ENCODE assay signal across 9 mouse cellular contexts in genomic region chr4:62281319-62281718, GRCm38 (mm10). TPM values are rescaled to one million over a fixed set of nuclear protein-coding genes. Genes with fewer than 3 reads are reported as not detected.
"Had no signal": no experiment of that assay in that cellular context is flagged by ENCODE, and none has a peak within 500 bp of the region (broad histone marks: within the 10 kb centered on the region; RNA-seq: fewer than 3 reads in every experiment).

No protein-coding gene starts in this region.

- H3K36me3 ChIP-seq: limb, embryonic 12.5 days; liver, embryonic 13.5 days; midbrain, embryonic 12.5 days; neural tube, embryonic 13.5 days had no signal

- DNase-seq: kidney, adult 2 months; liver; liver, embryonic 13.5 days had no signal

- H3K9ac ChIP-seq: limb, embryonic 12.5 days; liver, embryonic 13.5 days; midbrain, embryonic 12.5 days; neural tube, embryonic 13.5 days had no signal

- H3K4me3 ChIP-seq: limb, embryonic 12.5 days; liver, embryonic 13.5 days; midbrain, embryonic 12.5 days; neural tube, embryonic 13.5 days had no signal

- H3K4me2 ChIP-seq: limb, embryonic 12.5 days; liver, embryonic 13.5 days; midbrain, embryonic 12.5 days; neural tube, embryonic 13.5 days had no signal

- H3K27me3 ChIP-seq: limb, embryonic 12.5 days; liver, embryonic 13.5 days; midbrain, embryonic 12.5 days; neural tube, embryonic 13.5 days had no signal

- ATAC-seq: midbrain, embryonic 16.5 days had no signal

- H3K4me1 ChIP-seq: limb, embryonic 12.5 days; midbrain, embryonic 12.5 days had no signal

- H3K9me3 ChIP-seq: limb, embryonic 12.5 days; liver, embryonic 13.5 days; midbrain, embryonic 12.5 days; neural tube, embryonic 13.5 days had no signal

- H3K27ac ChIP-seq: limb, embryonic 12.5 days; liver, embryonic 13.5 days; midbrain, embryonic 12.5 days; neural tube, embryonic 13.5 days; stomach, postnatal 0 days had no signal

RNA-seq across cellular contexts. Expression of gene Zfp37, which starts 50.5 kb away (rescaled TPM):
- total RNA-seq: megakaryocyte-erythroid progenitor cell, adult 5-6 weeks had no signal
